Mouse (Mus musculus) induced T-regulatory cell, adult 2 months (primary cell): ENCODE results near the gene Gdpd2.

Experiments
- DNase-seq: peaks from one replicate; pipeline ENCODE4 v3.0.0-alpha.2; 2012; ENCODE audit warnings: low read depth

The Gdpd2 gene

DNA sequence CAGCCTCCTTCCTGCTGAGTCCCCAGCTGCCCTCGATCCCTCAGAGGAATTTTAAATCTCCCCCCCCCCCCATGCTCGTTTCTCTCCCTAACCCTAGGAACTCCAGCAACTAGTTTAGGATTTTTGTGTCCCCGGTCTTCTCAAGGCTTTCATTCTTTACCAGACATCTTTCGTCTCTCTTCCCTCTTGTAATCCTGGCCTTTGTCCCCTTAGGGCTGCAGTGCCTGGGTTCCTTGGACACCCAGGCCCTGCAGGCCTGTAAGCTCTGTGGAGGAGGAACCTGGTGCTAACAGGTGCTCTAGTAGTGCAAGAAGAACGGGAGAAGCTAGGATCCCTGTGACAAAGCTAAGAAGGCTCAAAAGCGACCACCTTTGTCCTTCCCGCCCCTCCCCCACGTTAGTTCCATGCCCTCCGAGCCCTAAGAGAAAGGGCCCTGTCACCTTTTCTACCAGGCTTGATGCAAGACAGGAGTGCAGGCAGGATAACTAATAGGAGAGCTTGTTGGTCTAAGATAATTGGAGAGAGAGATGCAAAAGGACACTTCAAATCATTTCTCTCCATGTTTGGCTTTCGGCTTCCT lies 48.1 kb downstream of the Gdpd2 start:
- no peak for DNase-seq

DNA sequence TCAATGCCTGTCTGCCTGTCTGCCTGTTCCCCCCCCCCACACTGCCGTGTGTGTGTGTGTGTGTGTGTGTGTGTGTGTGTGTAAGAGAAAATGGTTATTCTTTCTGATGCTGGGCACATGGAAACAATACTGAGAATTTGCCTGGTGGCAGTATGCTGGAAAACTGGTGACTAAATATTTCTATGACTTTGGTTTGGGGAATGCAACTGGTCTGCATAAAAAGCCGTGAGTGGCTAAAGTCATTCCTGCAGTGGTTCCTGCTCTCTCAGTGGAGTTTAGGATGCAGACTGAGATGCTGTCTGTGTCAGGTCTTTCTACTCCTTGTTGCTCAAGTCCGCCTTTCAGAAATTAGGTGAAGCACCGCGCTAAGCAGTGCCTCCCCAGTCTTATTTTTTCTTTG lies 48.7 kb downstream of the Gdpd2 start:
- no peak for DNase-seq
